Mouse (Mus musculus): ENCODE measurements around the gene Nlrp4c.

- no peak for TF ChIP-seq CTCF (IDR thresholded peaks at IDR 0.05; ENCODE audit: borderline replicate concordance, control insufficient read depth, extremely low read depth, insufficient read depth, low read length, poor library complexity)
- no peak for TF ChIP-seq POLR2A (IDR thresholded peaks at IDR 0.05; ENCODE audit: control insufficient read depth, extremely low read depth, insufficient read depth, low read length, poor library complexity)
These were observed 74.5 kb downstream of the Nlrp4c start for GRCm38 (mm10) chr7:6119501-6119900.
